Mouse (Mus musculus) urinary bladder, postnatal 36 days (tissue): ENCODE results near the gene Draxin.

ENCODE experiments used
- DNase-seq, 2 experiments: peaks; one replicate each; pipeline ENCODE4 v3.0.0; 2022; ENCODE audit warnings: low spot score in 2 of 2, mixed read lengths in 1 of 2

Gene Draxin

GRCm38 (mm10) chr4:148084261-148084714 lies 46.2 kb downstream of the Draxin start:
- DNase-seq = peak in 1 of 2 experiments; percentile 62

GRCm38 (mm10) chr4:148083176-148083899 lies 47.2 kb downstream of the Draxin start:
- DNase-seq = no peak

GRCm38 (mm10) chr4:148082257-148083044 lies 48.0 kb downstream of the Draxin start:
- peak in 1 of 2 experiments; percentile 39 for DNase-seq

- no peak for DNase-seq
Observed at GRCm38 (mm10) chr4:148081201-148081600, 49.3 kb downstream of the Draxin start.

- no peak for DNase-seq
Observed at GRCm38 (mm10) chr4:148080597-148080973, 49.9 kb downstream of the Draxin start.

- no peak for DNase-seq
Observed at GRCm38 (mm10) chr4:148079944-148080596, 50.4 kb downstream of the Draxin start.

- DNase-seq = no peak
Observed at GRCm38 (mm10) chr4:148079212-148079611, 51.3 kb downstream of the Draxin start.

GRCm38 (mm10) chr4:148075881-148076280 lies 54.6 kb downstream of the Draxin start:
- DNase-seq = no peak

- DNase-seq = peak; percentile 67 to 73
Observed at GRCm38 (mm10) chr4:148075259-148075658, 55.2 kb downstream of the Draxin start.

GRCm38 (mm10) chr4:148074521-148075189 lies 55.8 kb downstream of the Draxin start:
- no peak for DNase-seq

- DNase-seq = no peak
Observed at GRCm38 (mm10) chr4:148071508-148071907, 59.0 kb downstream of the Draxin start.

GRCm38 (mm10) chr4:148069602-148070218 lies 60.8 kb downstream of the Draxin start:
- DNase-seq = no peak

GRCm38 (mm10) chr4:148067346-148067745 lies 63.2 kb downstream of the Draxin start:
- no peak for DNase-seq

GRCm38 (mm10) chr4:148066401-148066744 lies 64.1 kb downstream of the Draxin start:
- no peak for DNase-seq

- no peak for DNase-seq
Observed at GRCm38 (mm10) chr4:148065702-148066400, 64.6 kb downstream of the Draxin start.

- no peak for DNase-seq
Observed at GRCm38 (mm10) chr4:148061086-148061480, 69.4 kb downstream of the Draxin start.

GRCm38 (mm10) chr4:148060120-148061085 lies 70.1 kb downstream of the Draxin start:
- peak in 1 of 2 experiments; percentile 29 for DNase-seq

- DNase-seq = no peak
Observed at GRCm38 (mm10) chr4:148058993-148059392, 71.5 kb downstream of the Draxin start.

GRCm38 (mm10) chr4:148058218-148058819 lies 72.2 kb downstream of the Draxin start:
- DNase-seq = no peak
